Mouse (Mus musculus): ENCODE results near the gene Arhgef39. TPM values are rescaled to one million over a fixed set of nuclear protein-coding genes. Genes with fewer than 3 reads are reported as not detected.

The Arhgef39 gene
- total RNA-seq (2021): under 1 TPM; 0.27 to 0.70 TPM

DNA sequence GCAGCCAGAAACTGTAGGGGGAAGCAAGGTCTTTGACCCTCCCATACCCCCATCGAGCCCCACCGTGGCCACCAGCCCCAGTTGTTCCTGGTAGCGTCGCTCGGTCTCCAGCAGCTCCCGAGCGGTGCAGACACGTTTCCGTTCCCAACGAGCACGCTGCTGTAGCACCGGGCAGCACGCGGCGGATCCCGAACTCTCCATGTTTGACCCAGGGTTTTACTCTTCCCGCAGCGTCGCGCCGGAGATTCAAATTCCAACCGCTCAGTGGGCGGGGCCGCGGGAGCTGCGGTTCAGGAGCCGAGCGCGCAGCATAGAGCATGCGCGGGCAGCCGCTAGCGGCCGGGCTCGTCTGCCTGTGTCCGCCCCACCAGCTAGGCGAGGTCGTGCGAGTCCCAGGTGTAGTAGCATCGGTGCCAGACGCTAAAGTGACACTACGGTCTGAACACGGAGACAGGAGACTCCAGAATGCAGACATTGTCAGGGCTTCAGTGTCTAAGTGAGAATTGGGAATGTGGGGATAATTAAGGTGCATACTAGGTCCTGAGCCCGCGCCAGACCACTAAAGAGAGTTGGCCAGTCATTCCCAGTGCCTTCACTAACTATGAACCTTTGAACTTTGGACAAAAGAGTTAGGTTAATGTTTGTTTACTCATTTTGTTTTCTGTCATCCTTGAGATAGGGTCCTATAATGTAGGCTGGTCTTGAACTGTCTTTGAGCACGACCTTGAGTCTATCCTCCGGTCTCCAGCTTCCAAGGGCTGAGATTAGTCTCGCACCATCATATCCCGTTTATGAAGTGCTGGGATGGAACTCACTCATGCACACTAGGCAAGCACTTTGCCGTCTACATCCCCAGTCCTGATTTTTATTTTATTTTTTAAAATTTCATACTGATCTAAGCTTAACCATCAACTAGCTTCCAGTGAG, at the start of gene Arhgef39:
TSS of gene Arhgef39 (minus strand) at position 289 of the 927 bp plus-strand sequence.
- DNase-seq (ENCODE audit: extremely low spot score in 1 of 2, low spot score in 1 of 2): peak; percentile 42 to 69

DNA sequence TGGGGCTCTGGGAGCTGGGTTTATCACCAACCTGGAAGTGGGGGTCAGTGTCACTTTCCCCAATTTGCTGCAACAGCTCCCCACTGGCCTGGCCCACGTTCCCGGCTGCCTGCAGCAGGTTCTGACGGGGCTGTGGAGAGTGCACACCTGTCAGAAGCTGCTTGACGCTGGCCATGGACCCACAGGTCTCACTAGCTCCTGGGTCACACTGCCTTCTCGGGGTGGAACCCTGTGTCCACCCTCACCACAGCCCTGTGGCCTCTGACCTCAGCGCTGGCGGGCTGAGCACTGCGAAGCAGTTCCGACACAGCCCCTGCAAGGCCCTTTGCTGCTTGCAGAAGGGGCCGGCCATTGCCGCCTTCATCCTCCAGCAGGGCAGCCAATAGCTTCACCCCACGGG, 49.6 kb upstream of the Arhgef39 start:
- DNase-seq (ENCODE audit: extremely low spot score in 1 of 2, low spot score in 1 of 2): no peak

DNA sequence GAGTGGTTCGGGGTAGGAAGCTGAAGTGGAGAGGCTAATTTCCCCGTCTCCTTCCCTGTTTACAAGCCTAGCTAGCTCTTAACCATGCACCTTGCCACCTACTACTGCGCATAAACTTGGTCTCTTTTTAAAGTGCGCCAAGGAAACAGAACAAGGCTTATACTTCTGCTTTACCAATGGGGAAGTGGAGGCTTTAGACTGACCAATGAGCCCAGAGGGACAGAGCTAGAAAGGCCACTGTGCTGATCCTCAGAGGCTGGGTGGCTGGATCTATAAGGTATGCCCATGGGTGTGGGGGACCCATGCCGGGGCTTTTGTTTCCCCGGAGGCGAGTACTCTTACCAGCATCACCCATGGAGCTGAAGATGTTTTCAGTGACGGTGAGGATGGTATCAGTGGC, 47.7 kb upstream of the Arhgef39 start:
- DNase-seq (ENCODE audit: extremely low spot score in 1 of 2, low spot score in 1 of 2): no peak

DNA sequence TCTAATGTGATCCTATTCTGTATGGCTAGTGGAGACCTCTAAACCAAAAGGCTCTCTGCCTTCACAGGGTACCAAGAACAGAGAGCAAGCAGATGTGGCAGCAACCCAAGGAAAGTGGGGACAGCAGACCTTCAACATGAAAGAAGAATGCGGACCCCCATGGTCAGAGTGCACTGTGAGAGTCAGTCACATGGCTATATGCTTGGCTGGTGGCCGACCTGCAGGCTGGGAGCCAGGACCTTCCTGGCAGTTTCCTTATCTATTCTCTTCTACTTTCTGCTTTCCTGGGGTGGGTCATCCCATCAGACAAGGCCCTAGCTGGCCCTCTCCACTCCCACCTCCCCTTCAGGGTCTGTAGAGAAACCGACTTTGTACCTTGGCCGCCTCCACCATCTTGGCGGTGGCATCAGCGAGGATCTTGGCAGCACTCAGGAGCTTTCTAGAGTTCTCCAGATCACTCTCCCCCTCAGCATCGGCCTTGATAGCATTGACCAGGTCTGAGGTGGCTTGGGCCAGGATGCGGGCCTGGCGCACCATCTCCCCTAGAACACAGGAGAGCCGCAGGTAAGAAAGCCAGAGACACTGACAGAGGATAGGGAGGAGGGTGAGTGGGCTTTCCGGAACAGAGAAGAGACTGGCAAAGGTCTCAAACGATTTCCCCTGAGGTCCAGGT, 47.0 kb upstream of the Arhgef39 start:
- no peak for DNase-seq (ENCODE audit: extremely low spot score in 1 of 2, low spot score in 1 of 2)

DNA sequence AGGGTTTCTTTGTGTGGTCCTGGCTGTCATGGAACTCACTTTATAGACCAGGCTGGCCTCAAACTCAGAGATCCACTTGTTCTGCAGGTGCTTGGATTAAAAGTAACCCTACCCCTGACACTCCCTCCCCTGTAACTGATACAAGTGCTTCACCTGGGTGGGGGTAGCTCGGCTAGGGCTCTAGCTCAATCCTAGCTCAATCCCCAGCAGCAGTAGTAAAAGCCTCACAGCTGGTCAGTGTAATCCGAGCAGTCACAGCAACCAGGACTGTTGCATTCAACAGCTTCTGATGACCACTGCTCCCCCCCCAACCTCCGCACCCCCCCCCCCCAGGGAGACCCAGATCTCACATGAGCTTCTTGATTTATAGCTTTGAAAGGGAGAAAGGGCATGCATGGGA, 42.5 kb upstream of the Arhgef39 start:
- DNase-seq (ENCODE audit: extremely low spot score in 1 of 2, low spot score in 1 of 2): no peak

DNA sequence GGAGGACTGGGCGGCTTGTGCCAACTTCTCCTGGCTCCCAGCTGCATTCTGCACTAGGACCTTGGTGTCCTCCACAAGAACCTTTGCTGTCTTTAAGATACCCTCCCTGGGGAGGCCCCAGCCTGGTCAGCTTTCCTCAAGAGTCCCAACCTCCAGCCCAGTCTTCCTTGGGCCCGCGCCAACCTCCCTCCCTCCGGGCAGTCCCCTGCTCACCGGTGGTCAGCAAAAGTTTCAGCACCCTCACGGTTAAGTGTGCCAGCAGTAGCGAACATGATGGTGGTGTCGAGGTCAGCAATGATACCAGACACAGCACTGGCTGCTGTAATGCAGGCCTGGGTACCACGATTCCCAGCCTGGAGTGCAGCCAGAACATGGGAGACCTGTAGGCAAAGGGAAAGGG, 36.5 kb upstream of the Arhgef39 start:
- no peak for DNase-seq (ENCODE audit: extremely low spot score in 1 of 2, low spot score in 1 of 2)

DNA sequence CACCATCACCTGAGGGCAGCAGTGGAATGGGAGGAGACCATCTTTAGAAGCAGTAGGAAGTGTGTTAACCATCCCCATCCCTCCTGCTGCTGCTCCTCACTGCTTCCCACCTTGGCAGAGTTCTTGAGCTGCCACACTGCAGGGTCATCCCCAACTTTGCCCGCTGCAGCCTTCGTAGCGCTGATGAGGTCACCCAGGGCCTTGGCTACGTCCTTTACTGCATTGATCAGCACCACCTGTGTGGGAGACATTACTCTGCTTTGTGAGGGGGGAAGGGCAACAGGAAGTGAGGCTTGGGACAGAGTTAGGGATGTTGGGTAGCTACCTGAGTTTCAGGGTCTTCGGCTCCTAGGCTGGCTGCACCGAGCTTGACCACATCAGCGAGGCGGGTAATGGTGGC, 36.1 kb upstream of the Arhgef39 start:
- DNase-seq (ENCODE audit: extremely low spot score in 1 of 2, low spot score in 1 of 2): no peak

DNA sequence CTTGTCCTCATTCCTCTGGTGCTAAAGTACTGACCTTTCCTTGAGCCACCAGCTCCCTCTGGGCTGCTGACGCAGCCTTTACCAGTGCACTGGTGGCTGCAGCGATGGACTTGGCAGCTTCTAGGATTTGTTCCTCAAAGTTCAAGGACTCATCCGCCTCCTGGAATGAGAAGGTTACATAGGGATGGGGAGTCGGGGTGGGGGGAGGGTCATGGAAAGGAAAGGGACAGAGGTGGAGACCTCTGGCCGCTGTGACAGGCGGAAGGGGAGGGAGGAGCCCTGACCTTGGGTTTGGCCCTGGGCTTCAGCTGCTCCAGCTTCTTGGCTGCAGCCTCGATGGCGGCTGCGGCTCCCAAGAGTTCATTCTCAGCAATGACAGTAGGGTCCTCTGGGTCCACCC, 33.8 kb upstream of the Arhgef39 start:
- DNase-seq (ENCODE audit: extremely low spot score in 1 of 2, low spot score in 1 of 2): no peak

DNA sequence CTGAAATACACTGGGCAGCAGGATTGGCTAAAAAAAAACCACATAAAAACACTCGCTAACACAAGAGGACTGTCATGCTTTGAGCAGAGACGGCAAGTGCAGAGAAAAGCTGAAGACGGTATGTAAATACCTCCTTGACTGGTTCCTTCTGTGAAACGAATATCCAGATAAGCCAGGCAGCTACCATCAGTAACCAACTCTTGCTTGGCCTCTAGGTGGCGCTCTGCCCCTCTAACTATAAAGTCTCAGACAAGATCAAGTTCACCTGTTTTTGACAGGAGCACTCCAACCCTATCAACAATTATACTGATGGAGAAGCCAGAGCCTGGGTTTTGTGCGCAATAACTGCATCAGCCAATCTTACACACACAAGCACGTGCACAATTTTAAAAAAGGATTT, 31.1 kb upstream of the Arhgef39 start:
- DNase-seq (ENCODE audit: extremely low spot score in 1 of 2, low spot score in 1 of 2): peak; percentile 37 to 82

DNA sequence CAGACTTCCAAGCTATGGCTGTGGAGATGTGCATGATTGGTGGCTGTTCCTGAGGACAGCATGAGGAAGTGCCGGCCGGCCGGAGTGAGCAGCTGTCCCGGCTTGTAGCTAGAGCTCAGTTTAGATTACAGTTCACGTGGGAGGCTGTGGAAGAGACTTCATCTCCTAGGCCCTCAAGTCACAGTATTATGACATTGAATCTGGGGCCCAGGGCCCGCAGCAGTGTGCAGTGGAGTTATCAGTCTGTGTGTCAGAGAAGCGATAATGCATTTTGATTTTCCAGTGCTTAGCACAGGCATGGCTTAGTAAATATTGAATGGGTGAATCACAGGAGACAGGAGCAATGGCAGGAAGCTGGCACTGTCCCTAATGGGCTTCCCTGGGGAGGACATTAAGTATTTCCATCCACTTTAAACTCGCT, 30.6 kb upstream of the Arhgef39 start:
- DNase-seq (ENCODE audit: extremely low spot score in 1 of 2, low spot score in 1 of 2): no peak

DNA sequence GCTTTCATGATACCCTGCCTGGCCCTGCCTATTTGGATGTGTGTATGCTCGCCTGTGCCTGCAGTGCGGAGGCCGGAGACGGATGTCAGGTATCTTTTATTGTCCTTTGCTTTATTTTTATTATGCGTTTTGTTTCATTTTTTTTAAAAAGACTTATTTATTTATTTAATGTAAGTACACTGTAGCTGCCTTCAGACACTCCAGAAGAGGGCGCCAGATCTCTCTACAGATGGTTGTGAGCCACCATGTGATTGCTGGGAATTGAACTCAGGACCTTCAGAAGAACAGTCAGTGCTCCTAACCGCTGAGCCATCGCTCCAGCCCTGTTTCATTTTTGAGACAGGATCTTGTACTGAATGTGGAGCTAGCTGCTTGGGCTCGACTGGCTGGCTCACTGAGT, 29.0 kb upstream of the Arhgef39 start:
- DNase-seq (ENCODE audit: extremely low spot score in 1 of 2, low spot score in 1 of 2): no peak

DNA sequence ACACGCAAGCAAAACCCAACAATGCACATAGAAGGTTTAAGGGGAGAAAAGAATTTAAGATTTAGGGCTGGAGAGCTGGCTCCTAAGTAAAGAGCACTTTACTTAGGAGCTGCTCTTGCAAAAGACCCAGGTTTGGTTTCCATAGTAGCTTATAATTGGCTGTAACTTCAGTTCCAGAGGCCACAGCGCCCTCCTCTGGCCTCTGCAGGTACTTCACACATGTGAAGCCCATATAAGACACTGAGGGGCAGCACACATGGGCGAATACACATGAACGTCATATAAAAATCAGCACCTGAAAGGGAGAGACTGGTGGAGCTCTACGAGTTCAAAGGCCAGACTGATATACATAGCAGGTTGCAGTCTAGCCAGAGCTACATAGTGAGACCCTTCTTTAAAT, 28.4 kb upstream of the Arhgef39 start:
- DNase-seq (ENCODE audit: extremely low spot score in 1 of 2, low spot score in 1 of 2): no peak

DNA sequence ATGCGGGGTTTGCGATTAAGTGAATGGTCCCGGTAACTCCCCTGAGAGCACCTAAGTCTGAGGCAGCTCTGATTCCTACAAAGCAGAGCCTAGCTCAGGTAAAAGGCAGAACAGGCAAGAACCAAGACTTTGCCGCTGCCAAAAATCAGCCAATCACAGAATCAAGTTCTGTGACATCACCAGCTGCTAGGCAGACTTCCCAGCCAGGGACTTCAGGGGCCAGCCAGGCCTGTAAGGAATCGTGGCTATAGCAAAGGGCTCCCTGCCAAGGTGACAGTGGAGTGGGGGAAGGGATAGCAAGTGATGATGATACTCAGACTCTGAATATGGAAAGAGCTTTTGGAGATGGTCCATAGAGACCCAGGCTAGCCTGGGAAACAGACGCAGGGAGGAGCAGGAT, 20.5 kb upstream of the Arhgef39 start:
- peak; percentile 80 to 97 for DNase-seq (ENCODE audit: extremely low spot score in 1 of 2, low spot score in 1 of 2)

DNA sequence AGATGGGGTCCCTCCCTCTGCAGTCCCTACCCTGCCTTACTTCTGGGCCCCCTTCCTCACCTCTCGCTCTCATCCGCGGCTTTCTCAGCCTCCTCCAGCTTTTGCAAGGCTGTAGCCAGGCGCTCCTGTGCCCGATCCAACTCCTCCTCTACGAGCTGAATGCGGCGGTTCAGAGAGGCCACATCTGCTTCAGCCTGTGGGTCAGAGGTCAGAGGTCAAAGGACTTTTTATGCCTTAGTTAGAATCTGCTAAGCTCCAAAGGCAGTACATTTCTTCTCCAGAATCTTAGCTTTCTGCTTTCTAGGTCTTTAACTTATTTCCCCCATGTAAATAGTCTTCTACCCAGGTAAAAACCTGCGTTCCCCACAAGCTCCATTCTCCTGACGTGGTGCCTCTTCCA, 20.1 kb upstream of the Arhgef39 start:
- no peak for DNase-seq (ENCODE audit: extremely low spot score in 1 of 2, low spot score in 1 of 2)

DNA sequence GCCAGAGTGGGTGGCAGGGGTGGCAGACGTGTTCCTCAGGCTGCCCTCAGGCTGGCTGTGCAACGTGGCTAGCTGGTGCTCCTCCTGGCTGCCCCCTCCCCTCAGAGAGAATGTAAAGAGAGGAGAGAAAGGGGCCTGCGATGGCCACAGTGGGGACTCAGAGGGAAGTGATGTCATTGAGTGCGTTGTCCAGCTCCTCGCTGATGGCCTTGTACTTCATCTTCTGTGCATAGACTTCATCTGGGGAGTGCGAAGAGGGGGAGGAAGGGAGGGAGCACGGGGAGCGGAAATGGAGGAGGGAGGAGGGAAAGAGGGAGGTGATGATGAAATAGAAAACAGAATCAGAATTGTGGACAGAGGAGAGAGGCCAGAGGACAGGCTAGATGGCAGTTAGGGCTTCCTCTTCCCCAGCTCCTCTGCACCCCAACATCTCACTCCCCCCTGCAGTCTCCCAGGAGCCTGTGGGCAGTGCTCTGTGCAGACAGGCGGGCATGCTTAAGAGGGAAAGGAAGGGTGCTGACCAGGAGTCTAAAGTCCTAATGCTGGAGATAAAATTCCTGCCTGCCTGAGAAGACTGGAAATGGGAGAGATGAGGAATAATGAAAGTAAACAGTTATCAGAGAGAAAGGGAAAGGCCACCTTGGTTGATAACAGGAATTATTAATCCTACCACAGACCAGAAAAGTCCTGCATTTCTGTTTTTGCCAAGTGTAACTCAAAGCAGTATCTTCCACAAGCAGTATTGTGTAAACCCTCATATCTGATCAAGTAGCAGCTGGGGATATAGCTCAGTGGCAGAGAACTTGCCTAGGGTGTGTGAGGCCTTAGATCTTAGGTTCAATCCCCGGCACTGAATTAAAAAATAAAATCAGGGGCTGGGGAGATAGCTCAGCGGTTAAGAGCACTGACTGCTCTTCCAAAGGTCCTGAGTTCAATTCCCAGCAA, 16.5 kb upstream of the Arhgef39 start:
- no peak for DNase-seq (ENCODE audit: extremely low spot score in 1 of 2, low spot score in 1 of 2)

DNA sequence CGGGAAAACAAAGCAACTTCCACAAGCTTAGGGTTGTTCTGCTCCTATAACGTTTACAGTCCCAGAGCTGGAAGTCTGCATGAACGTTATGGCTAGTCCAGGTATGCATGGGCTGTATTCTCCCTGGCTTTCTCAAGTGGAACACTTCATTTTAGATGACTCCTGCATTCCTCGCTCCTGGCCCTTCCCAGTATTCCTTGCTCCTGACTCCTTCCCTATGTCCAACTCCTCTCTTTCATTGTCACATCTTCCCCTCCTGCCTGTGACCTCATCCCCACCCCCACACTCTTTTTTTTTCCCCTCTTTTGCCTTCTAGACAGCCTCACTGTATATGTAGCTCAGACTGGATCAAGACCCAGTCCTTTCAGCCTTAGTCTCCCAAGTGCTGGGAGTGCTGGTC, 14.3 kb upstream of the Arhgef39 start:
- DNase-seq (ENCODE audit: extremely low spot score in 1 of 2, low spot score in 1 of 2): no peak

DNA sequence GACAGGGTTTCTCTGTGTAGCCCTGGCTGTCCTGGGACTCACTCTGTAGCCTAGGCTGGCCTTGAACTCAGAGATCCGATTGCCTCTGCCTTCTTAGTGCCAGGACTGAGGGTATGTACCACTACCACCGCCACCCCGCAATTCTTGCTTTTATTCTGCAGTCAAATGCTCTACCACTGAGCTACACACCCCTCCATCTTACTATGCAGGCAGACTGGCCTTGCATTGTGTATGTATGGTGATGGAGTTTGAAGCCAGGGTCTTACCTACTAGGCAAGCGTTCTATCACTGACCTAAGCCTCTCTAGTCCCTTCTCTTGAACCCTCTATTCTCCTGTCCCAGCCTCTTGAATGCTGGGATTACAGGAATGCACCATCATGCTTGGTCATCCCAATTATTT, 13.8 kb upstream of the Arhgef39 start:
- DNase-seq (ENCODE audit: extremely low spot score in 1 of 2, low spot score in 1 of 2): no peak

DNA sequence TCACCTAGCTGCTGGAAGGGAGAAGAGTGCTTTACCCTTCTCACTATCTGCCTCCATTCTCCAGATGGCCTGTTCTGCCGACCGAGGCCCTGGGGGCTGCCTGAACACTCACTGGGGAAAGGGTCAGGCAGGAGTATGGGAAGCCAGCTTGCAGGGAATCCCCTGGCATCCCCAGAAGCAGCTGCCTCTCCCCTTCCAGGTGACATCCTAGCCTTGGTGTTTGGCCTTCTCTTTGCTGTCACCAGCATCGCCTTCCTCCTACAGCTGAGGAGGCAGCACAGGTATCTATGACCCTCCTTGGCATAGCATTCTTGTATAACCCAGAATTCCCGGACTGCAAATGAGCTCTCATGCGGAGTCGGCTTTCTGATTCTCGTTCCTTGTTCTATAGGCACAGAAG, 13.2 kb upstream of the Arhgef39 start:
- DNase-seq (ENCODE audit: extremely low spot score in 1 of 2, low spot score in 1 of 2): no peak

DNA sequence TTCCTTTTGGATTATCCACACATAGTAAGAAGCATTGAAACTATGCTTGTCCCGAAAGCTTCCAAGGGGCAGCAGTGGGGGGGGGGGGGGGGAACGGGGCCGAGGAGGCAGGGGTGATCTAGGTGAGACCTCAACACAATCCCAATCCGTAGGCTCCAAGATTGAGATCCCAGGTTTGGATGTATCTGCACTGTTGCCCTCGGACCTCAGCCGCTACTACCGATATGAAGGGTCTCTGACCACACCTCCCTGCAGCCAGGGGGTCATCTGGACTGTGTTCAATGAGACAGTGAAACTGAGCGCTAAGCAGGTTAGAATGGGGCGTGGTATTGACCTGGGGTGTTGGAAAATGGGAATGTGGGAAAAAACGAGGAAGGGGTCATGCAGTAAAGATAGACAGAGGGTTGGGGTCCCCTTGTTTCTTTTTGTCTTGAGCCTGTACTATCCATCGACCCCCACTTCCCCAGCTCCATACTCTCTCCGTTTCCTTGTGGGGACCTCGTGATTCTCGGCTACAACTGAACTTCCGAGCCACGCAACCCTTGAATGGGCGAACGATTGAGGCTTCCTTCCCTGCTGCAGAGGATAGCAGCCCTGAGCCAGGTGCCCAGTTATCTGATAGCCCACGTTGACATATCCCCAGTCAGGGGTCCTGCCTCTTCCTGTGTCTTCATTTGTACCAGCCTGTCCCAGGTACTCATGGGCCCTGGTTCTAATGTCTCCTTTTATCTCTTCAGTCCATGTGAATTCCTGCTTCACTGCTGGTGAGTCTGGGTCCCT, 12.4 kb upstream of the Arhgef39 start:
- no peak for DNase-seq (ENCODE audit: extremely low spot score in 1 of 2, low spot score in 1 of 2)

DNA sequence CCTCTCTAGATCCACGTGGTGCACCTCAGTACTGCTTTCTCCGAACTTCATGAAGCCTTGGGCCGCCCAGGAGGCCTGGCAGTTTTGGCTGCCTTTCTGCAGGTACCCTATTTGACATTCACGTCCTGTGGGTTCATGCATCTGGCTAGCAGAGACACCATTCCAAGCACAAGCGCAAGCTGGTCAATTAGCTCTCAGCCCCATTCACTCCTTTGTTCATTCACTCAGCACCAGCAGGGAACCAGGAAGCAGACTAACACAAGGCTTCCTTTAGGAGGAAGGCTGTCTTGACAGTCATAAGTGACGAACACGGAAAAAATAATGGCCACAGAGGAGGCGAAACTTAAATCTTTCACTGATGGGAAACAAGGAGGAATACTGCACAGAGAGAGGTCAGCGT, 9.6 kb upstream of the Arhgef39 start:
- DNase-seq (ENCODE audit: extremely low spot score in 1 of 2, low spot score in 1 of 2): no peak

Data from layer of hippocampus, postnatal 25 days (tissue).